Mouse (Mus musculus): Measurements from ENCODE around the gene Nphp1. TPM values are rescaled to one million over a fixed set of nuclear protein-coding genes. Genes with fewer than 3 reads are reported as not detected.

Gene Nphp1
- polyA plus RNA-seq, 1 experiment: 5.6 TPM

DNA sequence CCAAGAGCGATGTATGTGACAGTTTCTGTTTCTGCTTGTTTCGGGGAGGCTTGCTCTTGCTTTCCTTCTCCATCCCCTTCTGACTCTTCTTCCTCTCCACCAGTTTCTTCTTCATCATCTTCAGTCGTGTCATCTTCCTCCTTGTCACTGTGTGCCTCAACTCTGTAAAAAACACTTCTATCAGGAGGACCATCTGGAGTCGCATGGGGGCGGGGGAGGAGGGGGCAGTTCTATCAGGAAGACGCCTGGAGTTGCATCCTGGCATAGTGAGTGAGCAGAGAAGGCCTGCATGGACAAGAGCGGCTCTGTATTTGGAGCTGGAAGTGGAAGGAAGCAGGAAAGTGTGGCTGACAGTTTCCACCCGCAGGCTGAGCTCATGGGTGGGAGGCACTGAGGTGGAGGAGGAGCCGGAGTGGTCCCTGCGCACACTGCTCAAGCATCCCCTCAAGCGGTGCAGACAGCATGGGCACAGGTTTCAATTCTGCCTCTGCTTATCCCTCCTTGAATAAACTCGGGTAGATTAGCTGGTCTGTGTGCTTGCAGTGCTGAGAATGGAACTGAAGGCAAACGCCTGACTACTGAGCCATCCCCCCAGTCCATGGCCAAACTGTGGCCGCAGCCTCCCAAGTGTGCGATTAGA lies 14.6 kb downstream of the Nphp1 start:
- no peak for DNase-seq
- H3K4me1 ChIP-seq (replicated peaks; ENCODE audit: control insufficient read depth, insufficient read depth, low read length): no peaks in the 10 kb centered on the region
- no peaks in the 10 kb centered on the region for H3K36me3 ChIP-seq (ENCODE audit: control insufficient read depth, insufficient read depth, low read length)
- H3K4me3 ChIP-seq (ENCODE audit: control insufficient read depth, insufficient read depth, low read length): no peak overlapping the region
- no peak overlapping the region for H3K27ac ChIP-seq (ENCODE audit: control insufficient read depth, insufficient read depth, low read length)
- no peak for TF ChIP-seq POLR2A (IDR thresholded peaks at IDR 0.05; ENCODE audit: control insufficient read depth, extremely low read depth, insufficient read depth, low read length, poor library complexity)
- no peak for TF ChIP-seq CTCF (IDR thresholded peaks at IDR 0.05; ENCODE audit: borderline replicate concordance, control insufficient read depth, extremely low read depth, insufficient read depth, low read length, poor library complexity)
- H3K27me3 ChIP-seq (ENCODE audit: control insufficient read depth, insufficient read depth, low read length): no peaks in the 10 kb centered on the region
- WGBS: 91% methylated on average over 15 of the region's 15 CpGs

- Histone ChIP-seq H3K27ac (ENCODE audit: control insufficient read depth, insufficient read depth, low read length) (no peak overlapping the region), H3K36me3 (ENCODE audit: control insufficient read depth, insufficient read depth, low read length) (no peaks in the 10 kb centered on the region), H3K27me3 (ENCODE audit: control insufficient read depth, insufficient read depth, low read length) (no peaks in the 10 kb centered on the region), H3K4me1 (replicated peaks; ENCODE audit: control insufficient read depth, insufficient read depth, low read length) (no peaks in the 10 kb centered on the region), H3K4me3 (ENCODE audit: control insufficient read depth, insufficient read depth, low read length) (no peak overlapping the region)
- WGBS: 98% methylated on average over 5 of the region's 5 CpGs
- TF ChIP-seq POLR2A (IDR thresholded peaks at IDR 0.05; ENCODE audit: control insufficient read depth, extremely low read depth, insufficient read depth, low read length, poor library complexity) (no peak), CTCF (IDR thresholded peaks at IDR 0.05; ENCODE audit: borderline replicate concordance, control insufficient read depth, extremely low read depth, insufficient read depth, low read length, poor library complexity) (no peak)
- DNase-seq: no peak
Measured at GRCm38 (mm10) chr2:127761587-127761986, 27.1 kb downstream of the Nphp1 start.

DNA sequence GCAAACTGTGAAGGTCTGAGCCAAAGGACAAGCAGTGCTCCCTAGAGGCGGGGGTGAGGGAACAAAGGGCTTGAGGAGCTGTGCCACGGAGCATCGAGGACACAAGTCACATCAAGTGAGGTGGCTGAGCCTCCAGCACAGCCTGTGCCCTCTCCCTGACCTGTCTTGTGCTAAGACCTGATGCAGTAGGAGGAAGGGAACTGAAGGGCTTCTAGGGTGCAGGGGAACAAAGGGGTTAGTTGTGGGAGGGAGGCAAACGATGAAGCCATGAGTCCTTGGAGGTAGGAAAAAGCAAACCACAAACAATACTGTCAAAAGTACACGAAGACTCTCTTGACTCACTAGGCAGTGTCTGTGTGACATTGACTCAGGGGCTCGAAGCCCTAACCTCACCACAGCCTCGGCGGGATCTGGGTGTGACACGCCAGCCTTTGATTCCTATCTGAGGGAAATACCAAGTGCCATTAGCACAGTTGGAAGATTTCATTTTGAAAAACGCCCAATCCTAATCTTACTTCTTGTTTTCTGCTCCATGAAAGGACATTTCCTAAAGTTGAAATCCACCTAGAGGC lies 28.2 kb downstream of the Nphp1 start:
- no peaks in the 10 kb centered on the region for H3K4me1 ChIP-seq (replicated peaks; ENCODE audit: control insufficient read depth, insufficient read depth, low read length)
- no peak for DNase-seq
- H3K27ac ChIP-seq (ENCODE audit: control insufficient read depth, insufficient read depth, low read length): no peak overlapping the region
- TF ChIP-seq POLR2A (IDR thresholded peaks at IDR 0.05; ENCODE audit: control insufficient read depth, extremely low read depth, insufficient read depth, low read length, poor library complexity): no peak
- no peak for TF ChIP-seq CTCF (IDR thresholded peaks at IDR 0.05; ENCODE audit: borderline replicate concordance, control insufficient read depth, extremely low read depth, insufficient read depth, low read length, poor library complexity)
- no peaks in the 10 kb centered on the region for H3K27me3 ChIP-seq (ENCODE audit: control insufficient read depth, insufficient read depth, low read length)
- WGBS: 62% methylated on average over 10 of the region's 10 CpGs
- no peak overlapping the region for H3K4me3 ChIP-seq (ENCODE audit: control insufficient read depth, insufficient read depth, low read length)
- no peaks in the 10 kb centered on the region for H3K36me3 ChIP-seq (ENCODE audit: control insufficient read depth, insufficient read depth, low read length)

DNA sequence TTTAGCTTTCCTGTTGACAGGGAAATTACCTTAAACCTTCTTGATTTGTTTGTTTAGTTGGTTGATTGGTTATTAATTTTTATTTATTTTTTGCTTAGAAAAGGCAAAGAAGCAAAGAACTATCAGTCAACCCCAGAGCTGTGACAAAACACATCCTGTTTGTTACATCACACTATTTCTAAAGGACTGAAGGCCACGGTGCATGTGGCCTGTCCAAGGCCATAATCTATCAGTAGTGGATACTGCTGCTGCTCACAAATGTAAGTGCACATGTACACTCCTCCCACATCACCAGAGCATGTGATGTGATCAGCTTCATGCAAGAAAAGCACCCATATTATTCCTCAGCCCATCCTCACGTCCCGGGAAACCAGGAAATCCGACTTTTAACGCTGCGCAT lies 28.7 kb downstream of the Nphp1 start:
- Histone ChIP-seq H3K36me3 (ENCODE audit: control insufficient read depth, insufficient read depth, low read length) (no peaks in the 10 kb centered on the region), H3K27me3 (ENCODE audit: control insufficient read depth, insufficient read depth, low read length) (no peaks in the 10 kb centered on the region), H3K4me1 (replicated peaks; ENCODE audit: control insufficient read depth, insufficient read depth, low read length) (no peaks in the 10 kb centered on the region), H3K4me3 (ENCODE audit: control insufficient read depth, insufficient read depth, low read length) (no peak overlapping the region), H3K27ac (ENCODE audit: control insufficient read depth, insufficient read depth, low read length) (no peak overlapping the region)
- WGBS: 98% methylated on average over 6 of the region's 6 CpGs
- TF ChIP-seq CTCF (IDR thresholded peaks at IDR 0.05; ENCODE audit: borderline replicate concordance, control insufficient read depth, extremely low read depth, insufficient read depth, low read length, poor library complexity) (no peak), POLR2A (IDR thresholded peaks at IDR 0.05; ENCODE audit: control insufficient read depth, extremely low read depth, insufficient read depth, low read length, poor library complexity) (no peak)
- no peak for DNase-seq

GRCm38 (mm10) chr2:127759157-127759880 lies 29.4 kb downstream of the Nphp1 start:
- H3K27ac ChIP-seq (ENCODE audit: control insufficient read depth, insufficient read depth, low read length): no peak overlapping the region
- no peak overlapping the region for H3K4me3 ChIP-seq (ENCODE audit: control insufficient read depth, insufficient read depth, low read length)
- H3K36me3 ChIP-seq (ENCODE audit: control insufficient read depth, insufficient read depth, low read length): no peaks in the 10 kb centered on the region
- no peaks in the 10 kb centered on the region for H3K27me3 ChIP-seq (ENCODE audit: control insufficient read depth, insufficient read depth, low read length)
- TF ChIP-seq POLR2A (IDR thresholded peaks at IDR 0.05; ENCODE audit: control insufficient read depth, extremely low read depth, insufficient read depth, low read length, poor library complexity) (no peak), CTCF (IDR thresholded peaks at IDR 0.05; ENCODE audit: borderline replicate concordance, control insufficient read depth, extremely low read depth, insufficient read depth, low read length, poor library complexity) (no peak)
- 90% methylated on average over 5 of the region's 5 CpGs for WGBS
- no peak for DNase-seq
- H3K4me1 ChIP-seq (replicated peaks; ENCODE audit: control insufficient read depth, insufficient read depth, low read length): no peaks in the 10 kb centered on the region

- no peak for DNase-seq
- Histone ChIP-seq H3K27me3 (ENCODE audit: control insufficient read depth, insufficient read depth, low read length) (no peaks in the 10 kb centered on the region), H3K4me1 (replicated peaks; ENCODE audit: control insufficient read depth, insufficient read depth, low read length) (no peaks in the 10 kb centered on the region), H3K36me3 (ENCODE audit: control insufficient read depth, insufficient read depth, low read length) (no peaks in the 10 kb centered on the region), H3K27ac (ENCODE audit: control insufficient read depth, insufficient read depth, low read length) (no peak overlapping the region), H3K4me3 (ENCODE audit: control insufficient read depth, insufficient read depth, low read length) (no peak overlapping the region)
- TF ChIP-seq POLR2A (IDR thresholded peaks at IDR 0.05; ENCODE audit: control insufficient read depth, extremely low read depth, insufficient read depth, low read length, poor library complexity): no peak
- WGBS: 89% methylated on average over 8 of the region's 8 CpGs
Measured at GRCm38 (mm10) chr2:127757171-127757570, 31.5 kb downstream of the Nphp1 start.

Data from thymus, adult 2 months (tissue).